Mouse (Mus musculus) ES-Bruce4 (cell line): ENCODE data around the gene Mbnl1. TPM values are rescaled to one million over a fixed set of nuclear protein-coding genes. Genes with fewer than 3 reads are reported as not detected.

Source experiments
- H3K27ac ChIP-seq: 2 replicates; pipeline ENCODE4 v1.5.1; 2012; ENCODE audit warnings: low read length, inconsistent platforms; ENCODE audit not compliant: insufficient read depth
- H3K27me3 ChIP-seq: 2 replicates; pipeline ENCODE4 v1.6.1; 2012; ENCODE audit warnings: mild to moderate bottlenecking, low read length, inconsistent platforms; ENCODE audit not compliant: control insufficient read depth, poor library complexity, insufficient read depth, severe bottlenecking
- H3K36me3 ChIP-seq: 2 replicates; pipeline ENCODE4 v1.6.1; 2012; ENCODE audit warnings: inconsistent platforms, mild to moderate bottlenecking, low read length, moderate library complexity; ENCODE audit not compliant: control insufficient read depth, poor library complexity, insufficient read depth, severe bottlenecking
- H3K4me1 ChIP-seq: one replicate; pipeline ENCODE4 v1.8.1; 2011; ENCODE audit warnings: low read length; ENCODE audit not compliant: control insufficient read depth, insufficient read depth
- H3K4me3 ChIP-seq: 2 replicates; pipeline ENCODE4 v1.5.1; 2011; ENCODE audit warnings: low read depth, mild to moderate bottlenecking, low read length
- H3K9ac ChIP-seq: 2 replicates; pipeline ENCODE4 v1.6.1; 2012; ENCODE audit warnings: low read depth, mild to moderate bottlenecking, inconsistent platforms; ENCODE audit not compliant: poor library complexity, severe bottlenecking
- H3K9me3 ChIP-seq: replicated peaks from 2 replicates; pipeline ENCODE4 v1.6.1; 2012; ENCODE audit warnings: mild to moderate bottlenecking, low read length, inconsistent platforms; ENCODE audit not compliant: control insufficient read depth, poor library complexity, insufficient read depth, severe bottlenecking
- CTCF ChIP-seq: IDR thresholded peaks from one replicate; pipeline ENCODE4 v1.8.1; 2011; ENCODE audit warnings: low read depth, low read length
- EP300 ChIP-seq: IDR thresholded peaks from 2 replicates; pipeline ENCODE4 v1.6.1; 2011; ENCODE audit warnings: low read depth, low read length; ENCODE audit not compliant: insufficient read depth
- POLR2A ChIP-seq: IDR thresholded peaks from one replicate; pipeline ENCODE4 v1.8.1; 2011; ENCODE audit warnings: low read length; ENCODE audit not compliant: insufficient read depth
- polyA plus RNA-seq: library from polyadenylated mRNA; stranded (reverse); fragments of >200 nt; gene quantifications from 2 replicates; pipeline ENCODE4 v1.2.4, GENCODE M21; 2011; ENCODE audit warnings: low read depth; ENCODE audit not compliant: missing spikeins, insufficient read depth, insufficient read length

The Mbnl1 gene
- polyA plus RNA-seq, 1 experiment = 26.6 TPM

DNA sequence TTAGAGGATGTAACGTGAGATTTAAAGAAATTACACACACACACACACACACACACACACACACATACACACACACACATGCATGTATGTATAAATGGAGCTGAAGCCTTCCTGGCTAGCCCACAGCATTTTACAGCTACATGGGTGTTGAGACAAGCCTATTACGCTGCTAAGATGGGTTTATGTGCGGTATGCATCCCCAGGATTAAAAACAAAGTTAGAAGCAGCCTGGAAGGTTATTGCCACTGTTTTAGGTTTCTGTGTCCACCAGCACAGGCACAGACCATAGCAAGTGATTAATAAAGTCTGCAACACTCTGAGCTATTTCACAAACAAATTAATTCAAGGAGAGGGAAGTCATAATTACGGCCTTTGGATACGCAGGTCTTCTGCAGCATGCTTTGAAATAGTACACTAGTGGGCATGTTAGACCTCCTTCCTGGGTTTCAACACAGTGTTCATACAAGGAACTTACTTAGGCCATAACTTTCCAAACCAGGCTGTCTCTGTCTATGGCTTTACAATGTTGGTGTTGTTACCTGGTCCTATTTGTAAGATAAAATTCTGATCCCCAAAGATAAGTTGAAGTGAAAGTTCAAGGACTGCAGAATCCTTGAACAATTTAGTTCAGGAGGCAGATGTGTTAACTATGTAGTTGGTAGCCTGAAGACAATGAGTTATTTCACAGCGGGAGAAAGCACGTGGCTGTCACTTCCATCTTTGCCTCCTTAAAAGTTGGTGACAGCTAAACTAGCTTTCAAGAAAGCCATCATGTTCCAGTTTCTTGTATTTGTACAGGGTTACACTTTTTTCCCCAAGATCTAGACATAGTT, 29.7 kb downstream of the Mbnl1 start:
- Histone ChIP-seq H3K36me3 (no peaks in the 10 kb centered on the region), H3K9me3 (no peaks in the 10 kb centered on the region), H3K27ac (no peak overlapping the region), H3K4me1 (no peaks in the 10 kb centered on the region), H3K9ac (peak overlapping the region; percentile 98), H3K4me3 (no peak overlapping the region), H3K27me3 (no peaks in the 10 kb centered on the region)
- TF ChIP-seq EP300 (no peak), POLR2A (no peak), CTCF (no peak)

DNA sequence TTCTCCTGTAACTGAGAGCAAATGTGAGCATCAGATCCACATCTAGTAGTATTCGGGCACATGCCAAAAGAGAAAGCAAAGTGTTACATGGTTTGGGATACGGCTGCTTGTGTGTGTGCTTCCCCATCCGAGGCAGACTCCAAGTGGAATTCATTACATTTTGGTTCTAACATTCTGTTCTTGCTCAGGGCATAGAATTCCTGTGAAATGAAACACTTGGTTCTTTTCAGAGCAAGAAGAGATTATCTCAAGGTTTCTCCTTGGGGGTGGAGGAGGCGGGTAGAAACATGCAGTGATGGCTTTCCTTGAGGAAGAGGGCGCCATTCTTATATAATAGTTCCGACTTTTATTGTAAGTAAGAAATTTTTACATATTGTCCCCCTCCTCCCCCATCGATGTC, 30.6 kb downstream of the Mbnl1 start:
- Histone ChIP-seq H3K9ac (no peak overlapping the region), H3K4me3 (no peak overlapping the region), H3K27me3 (no peaks in the 10 kb centered on the region), H3K9me3 (no peaks in the 10 kb centered on the region), H3K4me1 (no peaks in the 10 kb centered on the region), H3K27ac (no peak overlapping the region), H3K36me3 (no peaks in the 10 kb centered on the region)
- TF ChIP-seq EP300 = no peak
- no peak for TF ChIP-seq POLR2A
- TF ChIP-seq CTCF = no peak

DNA sequence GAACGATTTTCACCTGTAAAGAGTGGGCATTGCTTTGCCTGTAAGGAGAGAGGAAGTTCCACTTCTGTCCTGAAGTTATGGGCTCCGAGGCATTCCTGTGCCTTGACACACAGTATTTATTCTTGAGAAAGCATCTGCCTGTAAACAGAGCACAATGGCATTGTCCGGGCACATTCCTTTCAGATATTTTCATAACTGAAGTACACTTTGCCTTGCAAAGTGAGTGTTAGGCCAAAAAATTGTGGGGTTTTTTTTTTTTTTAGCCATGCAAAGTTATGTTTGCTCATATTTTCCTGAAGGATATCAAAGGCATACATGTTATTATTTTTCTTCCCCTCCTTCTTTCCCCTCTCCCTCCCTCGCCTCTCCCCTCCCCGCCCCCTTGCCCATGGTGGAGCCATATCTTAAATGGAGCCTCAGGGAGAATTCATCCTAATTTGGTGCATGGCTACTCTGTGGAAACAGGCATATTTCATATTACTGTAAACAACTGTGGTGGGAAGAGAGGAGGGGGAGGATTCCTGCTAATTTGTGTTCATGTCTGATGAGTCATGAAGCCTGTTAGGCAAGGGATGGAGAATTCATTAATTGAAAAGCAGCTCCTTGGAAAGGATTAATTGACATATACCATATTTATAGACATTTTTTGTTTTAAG, 32.3 kb downstream of the Mbnl1 start:
- no peak overlapping the region for H3K27ac ChIP-seq
- no peak overlapping the region for H3K9ac ChIP-seq
- H3K4me3 ChIP-seq = no peak overlapping the region
- no peaks in the 10 kb centered on the region for H3K27me3 ChIP-seq
- H3K4me1 ChIP-seq = no peaks in the 10 kb centered on the region
- no peaks in the 10 kb centered on the region for H3K36me3 ChIP-seq
- H3K9me3 ChIP-seq = no peaks in the 10 kb centered on the region
- no peak for TF ChIP-seq POLR2A
- TF ChIP-seq CTCF = no peak
- no peak for TF ChIP-seq EP300

DNA sequence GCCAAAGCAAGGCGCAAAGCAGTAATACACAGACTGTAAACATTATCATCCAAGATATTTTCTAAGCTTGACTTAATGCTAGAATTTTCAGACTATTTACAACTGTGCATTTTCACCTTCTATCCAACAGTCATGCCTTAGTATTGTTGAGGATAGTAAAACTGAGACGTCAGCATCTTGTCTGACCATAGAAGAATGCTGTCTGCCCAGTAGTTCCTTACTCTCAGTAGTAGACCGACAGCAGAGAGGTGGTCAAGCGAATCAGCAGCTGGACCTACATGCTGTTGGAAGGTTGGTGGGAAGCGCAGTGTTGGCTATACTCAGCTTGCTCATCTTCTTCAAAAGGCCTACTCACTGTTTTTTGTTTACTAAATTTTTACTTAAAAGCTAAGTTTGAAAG, 34.2 kb downstream of the Mbnl1 start:
- Histone ChIP-seq H3K36me3 (no peaks in the 10 kb centered on the region), H3K4me1 (no peaks in the 10 kb centered on the region), H3K9me3 (no peaks in the 10 kb centered on the region), H3K27me3 (no peaks in the 10 kb centered on the region), H3K27ac (no peak overlapping the region), H3K9ac (no peak overlapping the region), H3K4me3 (no peak overlapping the region)
- no peak for TF ChIP-seq CTCF
- no peak for TF ChIP-seq POLR2A
- no peak for TF ChIP-seq EP300

DNA sequence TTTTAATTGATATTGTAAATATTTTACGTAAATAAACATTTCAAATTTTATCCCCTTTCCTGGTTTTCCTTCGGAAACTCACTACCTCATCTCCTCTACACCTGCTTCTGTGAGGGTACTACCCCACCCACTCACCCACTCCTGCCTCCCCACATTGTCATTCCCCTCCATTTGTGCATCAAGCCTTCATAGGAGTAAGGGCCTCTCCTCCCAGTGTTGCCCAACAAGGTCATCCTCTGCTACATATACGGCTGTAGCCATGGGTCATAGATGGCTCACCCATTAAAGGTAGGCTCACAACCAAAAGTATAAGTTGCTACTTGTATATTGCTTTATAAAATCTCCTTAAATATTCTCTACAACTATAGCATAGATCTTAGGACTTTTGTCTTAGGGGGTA, 34.9 kb downstream of the Mbnl1 start:
- H3K4me1 ChIP-seq = no peaks in the 10 kb centered on the region
- no peaks in the 10 kb centered on the region for H3K9me3 ChIP-seq
- no peaks in the 10 kb centered on the region for H3K36me3 ChIP-seq
- H3K4me3 ChIP-seq = no peak overlapping the region
- no peak for TF ChIP-seq POLR2A
- H3K27me3 ChIP-seq = no peaks in the 10 kb centered on the region
- H3K9ac ChIP-seq = no peak overlapping the region
- H3K27ac ChIP-seq = no peak overlapping the region

DNA sequence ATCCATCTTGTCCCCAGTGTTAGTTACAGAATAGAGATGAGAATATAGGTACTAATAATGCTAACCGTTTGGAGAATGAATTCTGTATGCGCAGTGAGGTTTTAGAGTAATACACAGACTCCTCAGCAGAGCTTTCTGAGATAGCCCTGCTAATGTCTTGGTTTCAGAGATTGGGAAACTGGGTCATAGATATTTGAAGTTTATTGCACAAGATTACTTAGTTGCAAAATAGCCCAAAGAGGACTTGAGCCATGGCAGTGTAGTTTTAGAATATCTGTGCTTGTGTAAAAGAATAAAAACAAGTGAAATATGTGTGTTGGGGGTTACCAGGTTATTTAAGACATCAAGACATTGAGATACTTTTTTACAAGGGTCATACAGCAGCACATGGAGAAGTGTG, 35.3 kb downstream of the Mbnl1 start:
- Histone ChIP-seq H3K27ac (no peak overlapping the region), H3K4me3 (no peak overlapping the region), H3K4me1 (no peaks in the 10 kb centered on the region), H3K36me3 (no peaks in the 10 kb centered on the region), H3K9me3 (no peaks in the 10 kb centered on the region), H3K9ac (no peak overlapping the region), H3K27me3 (no peaks in the 10 kb centered on the region)
- TF ChIP-seq EP300 (no peak), POLR2A (no peak), CTCF (no peak)
